Mouse (Mus musculus) MEL (cell line): ENCODE results near the gene Soat1. TPM values are rescaled to one million over a fixed set of nuclear protein-coding genes. Genes with fewer than 3 reads are reported as not detected.

Source experiments
- DNase-seq: peaks from one replicate; pipeline ENCODE4 v3.0.0; 2011; ENCODE audit warnings: low read depth, low spot score
- H3K27ac ChIP-seq: 2 replicates; pipeline ENCODE4 v1.5.1; 2012; ENCODE audit warnings: low read depth, mild to moderate bottlenecking, control low read depth, low read length, moderate library complexity; ENCODE audit not compliant: control insufficient read depth
- H3K27me3 ChIP-seq, 2 experiments: fragments of 150-350 bp in 1 of 2; sonication (generic) in 1 of 2; 2 replicates each; pipeline ENCODE4 v1.6.1; 2012; ENCODE audit warnings: low read length in 2 of 2, mild to moderate bottlenecking in 2 of 2, improper control_type of control experiment in 1 of 2, moderate library complexity in 1 of 2; ENCODE audit not compliant: insufficient read depth in 2 of 2, control insufficient read depth in 1 of 2
- H3K36me3 ChIP-seq, 2 experiments: 2 replicates each; pipeline ENCODE4 v1.6.1; 2012 to 2014; ENCODE audit warnings: low read length in 2 of 2, improper control_type of control experiment in 1 of 2, inconsistent platforms in 1 of 2, mild to moderate bottlenecking in 1 of 2; ENCODE audit not compliant: insufficient read depth in 2 of 2, control insufficient read depth in 1 of 2
- H3K4me1 ChIP-seq, 2 experiments: fragments of 150-350 bp in 1 of 2; sonication (generic) in 1 of 2; 2 replicates each; pipeline ENCODE4 v1.6.1; 2012; ENCODE audit warnings: low read length in 2 of 2, improper control_type of control experiment in 1 of 2, mild to moderate bottlenecking in 1 of 2; ENCODE audit not compliant: insufficient read depth in 2 of 2, control insufficient read depth in 1 of 2
- H3K4me3 ChIP-seq, 2 experiments: fragments of 150-350 bp in 1 of 2; sonication (generic) in 1 of 2; 2 replicates each; pipeline ENCODE4 v1.5.1; 2012; ENCODE audit warnings: low read depth in 2 of 2, low read length in 2 of 2, mild to moderate bottlenecking in 2 of 2, moderate library complexity in 2 of 2, control low read depth in 1 of 2, improper control_type of control experiment in 1 of 2; ENCODE audit not compliant: control insufficient read depth in 1 of 2, insufficient read depth in 1 of 2
- H3K79me2 ChIP-seq: 2 replicates; pipeline ENCODE4 v1.6.1; 2012; ENCODE audit warnings: mild to moderate bottlenecking, low read length, moderate library complexity; ENCODE audit not compliant: control insufficient read depth, poor library complexity, insufficient read depth
- H3K9ac ChIP-seq: 2 replicates; pipeline ENCODE4 v1.6.1; 2012; ENCODE audit warnings: low read depth, mild to moderate bottlenecking, control low read depth, low read length, moderate library complexity; ENCODE audit not compliant: control insufficient read depth, poor library complexity, severe bottlenecking
- H3K9me3 ChIP-seq: fragments of 150-350 bp; sonication (generic); replicated peaks from 2 replicates; pipeline ENCODE4 v1.6.1; 2012; ENCODE audit warnings: mild to moderate bottlenecking, low read length, improper control_type of control experiment, moderate library complexity; ENCODE audit not compliant: insufficient read depth
- CHD1 ChIP-seq: IDR thresholded peaks from 2 replicates; pipeline ENCODE4 v1.6.1; 2012; ENCODE audit warnings: low read depth, mild to moderate bottlenecking, inconsistent platforms, low read length, improper control_type of control experiment
- CTCF ChIP-seq, 3 experiments: IDR thresholded peaks in 2 of 3; conservative IDR thresholded peaks in 1 of 3; 2 replicates each; pipeline ENCODE4 v1.5.1; 2011 to 2012; ENCODE audit warnings: low read length in 3 of 3, low read depth in 2 of 3, mild to moderate bottlenecking in 2 of 3, improper control_type of control experiment in 1 of 3, inconsistent platforms in 1 of 3, mixed read lengths in 1 of 3, moderate library complexity in 1 of 3; ENCODE audit not compliant: control insufficient read depth in 1 of 3, insufficient read depth in 1 of 3, poor library complexity in 1 of 3, severe bottlenecking in 1 of 3
- EP300 ChIP-seq, 2 experiments: IDR thresholded peaks; 2 replicates each; pipeline ENCODE4 v1.6.1; 2011; ENCODE audit warnings: improper control_type of control experiment in 2 of 2, low read length in 2 of 2, low read depth in 1 of 2, mild to moderate bottlenecking in 1 of 2
- ETS1 ChIP-seq: IDR thresholded peaks from 2 replicates; pipeline ENCODE4 v1.6.1; 2012; ENCODE audit warnings: low read depth, mild to moderate bottlenecking, inconsistent platforms, low read length, improper control_type of control experiment, moderate library complexity
- MAFK ChIP-seq: IDR thresholded peaks from 2 replicates; pipeline ENCODE4 v1.6.1; 2011; ENCODE audit warnings: low read depth, mild to moderate bottlenecking, low read length, improper control_type of control experiment, borderline replicate concordance
- MYB ChIP-seq: IDR thresholded peaks from 2 replicates; pipeline ENCODE4 v1.6.1; 2011; ENCODE audit warnings: mild to moderate bottlenecking, low read depth, low read length, improper control_type of control experiment
- NELFE ChIP-seq: IDR thresholded peaks from 2 replicates; pipeline ENCODE4 v1.6.1; 2011; ENCODE audit warnings: low read depth, low read length, improper control_type of control experiment
- POLR2AphosphoS5 ChIP-seq: IDR thresholded peaks from 2 replicates; pipeline ENCODE4 v1.6.1; 2012; ENCODE audit warnings: low read depth, borderline replicate concordance, mild to moderate bottlenecking, inconsistent platforms, low read length, moderate library complexity, mixed read lengths
- RCOR1 ChIP-seq: IDR thresholded peaks from 2 replicates; pipeline ENCODE4 v1.6.1; 2012; ENCODE audit warnings: low read depth, mild to moderate bottlenecking, inconsistent platforms, low read length, improper control_type of control experiment
- SMC3 ChIP-seq: IDR thresholded peaks from 2 replicates; pipeline ENCODE4 v1.6.1; 2011; ENCODE audit warnings: low read depth, low read length, improper control_type of control experiment
- TBP ChIP-seq: IDR thresholded peaks from 2 replicates; pipeline ENCODE4 v1.8.0; 2011; ENCODE audit warnings: low read depth, low read length, improper control_type of control experiment
- TCF12 ChIP-seq: IDR thresholded peaks from 2 replicates; pipeline ENCODE4 v1.6.1; 2014; ENCODE audit warnings: low read depth, mild to moderate bottlenecking, inconsistent platforms, low read length, improper control_type of control experiment, moderate library complexity
- ZC3H11A ChIP-seq: IDR thresholded peaks from 2 replicates; pipeline ENCODE4 v1.6.1; 2012; ENCODE audit warnings: low read depth, mild to moderate bottlenecking, inconsistent platforms, low read length, improper control_type of control experiment
- polyA plus RNA-seq, 2 experiments: library from polyadenylated mRNA; stranded (reverse) in 1 of 2; unstranded in 1 of 2; fragments of >175 nt in 1 of 2; fragments of >200 nt in 1 of 2; gene quantifications; 2 replicates each; pipeline versions ENCODE4 v1.2.1 to v1.2.4; 2012; ENCODE audit warnings: low replicate concordance in 2 of 2, low read depth in 1 of 2; ENCODE audit not compliant: insufficient read length in 2 of 2, insufficient read depth in 1 of 2, missing spikeins in 1 of 2
- total RNA-seq: library from RNA; depleted of rRNA; stranded (reverse); fragments of 300-350 nt; gene quantifications from 2 replicates; pipeline ENCODE4 v1.2.3, GENCODE M21; 2012

Soat1 gene
- total and polyA plus RNA-seq, 3 experiments = 2.7 to 10.5 TPM; not detected in 1

DNA sequence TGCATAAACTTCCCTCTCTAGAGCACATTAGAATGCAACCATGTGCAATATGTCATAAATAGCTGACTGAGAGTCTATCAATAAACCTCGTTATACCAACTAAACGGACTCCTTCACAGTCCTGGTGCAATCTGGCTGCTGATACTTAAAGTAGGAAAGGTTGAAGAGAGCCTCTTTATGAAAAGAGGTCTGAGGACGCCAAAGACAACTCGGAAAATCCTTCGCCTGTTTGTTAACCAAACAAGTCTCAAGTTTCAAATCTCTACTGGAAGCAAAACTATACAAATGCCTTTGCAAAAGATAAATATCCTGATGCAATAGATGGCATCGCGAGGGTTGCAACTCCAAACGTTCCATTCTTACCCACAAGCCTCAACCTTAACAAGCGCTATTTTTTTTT lies 9.2 kb downstream of the Soat1 start:
- H3K4me1 ChIP-seq = peaks cover 0 to 8% of the 10 kb centered on the region in 2 experiments; a peak in 3 of 4 replicates
- H3K27me3 ChIP-seq = no peaks in the 10 kb centered on the region
- no peaks in the 10 kb centered on the region for H3K79me2 ChIP-seq
- H3K27ac ChIP-seq = no peak overlapping the region
- no peak overlapping the region for H3K4me3 ChIP-seq
- no peak for TF ChIP-seq ETS1
- TF ChIP-seq CTCF (IDR thresholded peaks at IDR 0.05 in 2 of 3, conservative IDR thresholded peaks at IDR 0.05 in 1 of 3; ENCODE audit: control insufficient read depth in 1 of 3, insufficient read depth in 1 of 3, low read depth in 2 of 3, low read length in 3 of 3, poor library complexity in 1 of 3, severe bottlenecking in 1 of 3) = no peak
- no peak for TF ChIP-seq TBP
- no peak for TF ChIP-seq EP300 (IDR thresholded peaks at IDR 0.05; ENCODE audit: low read depth in 1 of 2, low read length in 2 of 2)
- TF ChIP-seq, all 39 proteins: peak for 0
- H3K36me3 ChIP-seq = peaks cover 0 to 5% of the 10 kb centered on the region in 2 experiments; a peak in 2 of 4 replicates
- H3K9ac ChIP-seq = no peak overlapping the region
- H3K9me3 ChIP-seq = no peaks in the 10 kb centered on the region
- no peak for DNase-seq

DNA sequence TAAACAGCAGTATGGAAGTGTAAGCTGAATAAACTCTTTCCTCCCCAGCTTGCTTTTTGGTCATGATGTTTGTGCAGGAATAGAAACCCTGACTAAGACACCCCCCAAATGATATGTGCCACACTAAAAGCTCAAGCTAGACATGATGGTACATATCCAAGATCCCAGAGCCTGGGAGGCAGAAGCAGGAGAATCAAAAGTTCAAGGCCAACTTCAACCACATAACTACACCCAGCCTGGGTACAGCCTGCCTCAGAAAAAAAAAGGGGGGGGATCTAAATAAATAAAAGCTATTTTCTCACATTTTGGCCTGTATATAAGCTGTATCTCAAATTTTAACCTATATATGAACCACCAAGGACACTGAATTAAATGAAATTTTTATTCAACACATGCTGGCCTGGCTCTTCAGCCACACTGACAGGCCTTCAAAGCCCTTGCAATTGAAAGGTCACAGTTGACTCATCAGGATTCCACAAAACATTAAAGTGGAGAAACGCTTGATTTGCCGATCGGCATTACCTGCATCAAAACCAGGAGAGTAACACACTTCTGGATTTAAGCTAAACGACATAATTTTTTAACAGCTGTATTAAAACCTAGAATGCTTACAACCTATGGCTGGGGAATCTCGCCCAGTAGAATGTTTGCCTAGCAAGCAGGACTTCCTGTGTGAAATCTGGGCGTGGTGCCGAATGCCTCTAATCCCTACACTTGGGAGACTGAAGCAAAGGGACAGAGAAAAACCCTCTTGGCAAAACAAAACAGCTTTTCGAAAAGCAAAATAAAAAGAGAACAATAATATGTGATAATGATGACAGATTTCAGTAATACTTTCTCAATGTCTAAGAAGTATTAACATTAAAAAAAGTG lies 9.9 kb downstream of the Soat1 start:
- no peak overlapping the region for H3K9ac ChIP-seq
- H3K4me3 ChIP-seq = no peak overlapping the region
- DNase-seq = no peak
- H3K9me3 ChIP-seq = no peaks in the 10 kb centered on the region
- H3K27ac ChIP-seq = no peak overlapping the region
- peaks cover 0 to 5% of the 10 kb centered on the region in 2 experiments; a peak in 2 of 4 replicates for H3K36me3 ChIP-seq
- no peak for TF ChIP-seq TBP
- TF ChIP-seq MAFK = no peak
- no peak for TF ChIP-seq CHD1
- TF ChIP-seq MYB = no peak
- TF ChIP-seq POLR2AphosphoS5 = no peak
- TF ChIP-seq SMC3 = no peak
- no peak for TF ChIP-seq NELFE
- TF ChIP-seq ETS1 = no peak
- TF ChIP-seq ZC3H11A = no peak
- no peak for TF ChIP-seq RCOR1
- TF ChIP-seq TCF12 = no peak
- no peaks in the 10 kb centered on the region for H3K27me3 ChIP-seq
- no peaks in the 10 kb centered on the region for H3K79me2 ChIP-seq
- H3K4me1 ChIP-seq = peaks cover 0 to 8% of the 10 kb centered on the region in 2 experiments; a peak in 3 of 4 replicates
